Mouse (Mus musculus) C2C12 (cell line): Measurements from ENCODE around the gene Gm20532. TPM values are rescaled to one million over a fixed set of nuclear protein-coding genes. Genes with fewer than 3 reads are reported as not detected.

ENCODE experiments used
- H3K27me3 ChIP-seq: one replicate; pipeline ENCODE4 v1.6.1; 2011; ENCODE audit not compliant: control insufficient read depth, insufficient read depth, insufficient read length
- H3K36me3 ChIP-seq: one replicate; pipeline ENCODE4 v1.6.1; 2011; ENCODE audit not compliant: control insufficient read depth, insufficient read depth
- H3K4me3 ChIP-seq: one replicate; pipeline ENCODE4 v1.5.1; 2011; ENCODE audit warnings: mild to moderate bottlenecking, control low read depth; ENCODE audit not compliant: poor library complexity, insufficient read depth, severe bottlenecking
- H3K79me2 ChIP-seq: one replicate; pipeline ENCODE4 v1.6.1; 2011; ENCODE audit not compliant: control insufficient read depth, insufficient read depth
- H3K79me3 ChIP-seq: one replicate; pipeline ENCODE4 v1.6.1; 2011; ENCODE audit warnings: low read depth, control low read depth
- H3ac ChIP-seq: one replicate; pipeline ENCODE3; 2011; ENCODE audit warnings: low read depth; ENCODE audit not compliant: control insufficient read depth, insufficient read length
- CEBPB ChIP-seq: IDR thresholded peaks from one replicate; pipeline ENCODE4 v1.6.1; 2011; ENCODE audit warnings: low read depth, mild to moderate bottlenecking, control low read depth, moderate library complexity
- CTCF ChIP-seq: IDR thresholded peaks from one replicate; pipeline ENCODE4 v1.5.1; 2011; ENCODE audit not compliant: control insufficient read depth, insufficient read depth, insufficient read length
- FOSL1 ChIP-seq: IDR thresholded peaks from one replicate; pipeline ENCODE4 v1.8.0; 2011; ENCODE audit warnings: mild to moderate bottlenecking, low read length; ENCODE audit not compliant: poor library complexity, insufficient read depth, severe bottlenecking
- MAX ChIP-seq: IDR thresholded peaks from one replicate; pipeline ENCODE4 v1.6.1; 2011; ENCODE audit warnings: mild to moderate bottlenecking, control low read depth
- MYOD1 ChIP-seq: IDR thresholded peaks from one replicate; pipeline ENCODE4 v1.6.1; 2011; ENCODE audit warnings: low read depth; ENCODE audit not compliant: control insufficient read depth, insufficient read length
- MYOG ChIP-seq: IDR thresholded peaks from one replicate; pipeline ENCODE4 v1.6.1; 2011; ENCODE audit not compliant: control insufficient read depth, insufficient read length; ENCODE audit errors: extremely low read depth
- USF1 ChIP-seq: IDR thresholded peaks from one replicate; pipeline ENCODE4 v1.6.1; 2011; ENCODE audit warnings: low read depth, mild to moderate bottlenecking, control low read depth, moderate library complexity
- long read RNA-seq, 2 experiments: library from polyadenylated mRNA; unstranded; transcript quantifications; one replicate each; pipeline ENCODE4 v2.0.0; 2019 to 2020
- polyA plus RNA-seq: library from polyadenylated mRNA; unstranded; fragments of >200 nt; fragmentation: generic; extraction: Trizol; gene quantifications from one replicate; pipeline ENCODE4 v1.2.1, GENCODE M21; 2012; ENCODE audit warnings: missing spikeins

The Gm20532 gene
- not detected for polyA plus RNA-seq
- long read RNA-seq, experiment 1: 0 reads
- long read RNA-seq, experiment 2, partial matches to known transcripts: 0 of 1 reads
- long read RNA-seq, experiment 2, other reads (novel, unspliced or antisense): 1 of 1 reads

GRCm38 (mm10) chr2:26586294-26587043 lies at the start of gene Gm20532:
Gene Gm20532 (plus strand): TSS chr2:26586639.
- Histone ChIP-seq H3K27me3 (peaks cover 15% of the 10 kb centered on the region), H3ac (peak within 1 kb of the TSS; percentile 51), H3K79me2 (no peaks in the 10 kb centered on the region), H3K36me3 (no peaks in the 10 kb centered on the region), H3K4me3 (peak within 1 kb of the TSS; percentile 18), H3K79me3 (no peaks in the 10 kb centered on the region)
- no peak for TF ChIP-seq MYOD1
- no peak for TF ChIP-seq MYOG
- TF ChIP-seq CEBPB: no peak
- TF ChIP-seq USF1: peak; percentile 80
- peak; percentile 64 for TF ChIP-seq CTCF

- Histone ChIP-seq H3K27me3 (no peaks in the 10 kb centered on the region), H3K79me3 (no peaks in the 10 kb centered on the region), H3K36me3 (no peaks in the 10 kb centered on the region), H3K4me3 (no peak overlapping the region), H3K79me2 (no peaks in the 10 kb centered on the region), H3ac (no peak overlapping the region)
- no peak for TF ChIP-seq CEBPB
- TF ChIP-seq MYOD1: no peak
- no peak for TF ChIP-seq CTCF
- no peak for TF ChIP-seq MYOG
- TF ChIP-seq MAX: no peak
- TF ChIP-seq FOSL1: no peak
- no peak for TF ChIP-seq USF1
Observed at GRCm38 (mm10) chr2:26539516-26539915, 46.9 kb upstream of the Gm20532 start.

GRCm38 (mm10) chr2:26540721-26541120 lies 45.7 kb upstream of the Gm20532 start:
- Histone ChIP-seq H3K79me2 (no peaks in the 10 kb centered on the region), H3K27me3 (no peaks in the 10 kb centered on the region), H3K36me3 (no peaks in the 10 kb centered on the region), H3K4me3 (no peak overlapping the region), H3ac (no peak overlapping the region), H3K79me3 (no peaks in the 10 kb centered on the region)
- no peak for TF ChIP-seq MAX
- TF ChIP-seq MYOG: no peak
- no peak for TF ChIP-seq MYOD1
- no peak for TF ChIP-seq FOSL1
- TF ChIP-seq CEBPB: no peak
- TF ChIP-seq CTCF: no peak
- TF ChIP-seq USF1: no peak

- Histone ChIP-seq H3K36me3 (no peaks in the 10 kb centered on the region), H3K79me3 (no peaks in the 10 kb centered on the region), H3K27me3 (no peaks in the 10 kb centered on the region), H3ac (no peak overlapping the region), H3K79me2 (no peaks in the 10 kb centered on the region), H3K4me3 (no peak overlapping the region)
- TF ChIP-seq USF1 (no peak), FOSL1 (no peak), MYOD1 (no peak), MYOG (no peak)
Observed at GRCm38 (mm10) chr2:26541258-26541910, 45.1 kb upstream of the Gm20532 start.

- Histone ChIP-seq H3K79me2 (no peaks in the 10 kb centered on the region), H3K27me3 (no peaks in the 10 kb centered on the region), H3K36me3 (no peaks in the 10 kb centered on the region), H3K79me3 (no peaks in the 10 kb centered on the region), H3K4me3 (no peak overlapping the region), H3ac (no peak overlapping the region)
- TF ChIP-seq USF1 (no peak), MYOG (no peak), CTCF (no peak), CEBPB (no peak), MYOD1 (no peak)
Observed at GRCm38 (mm10) chr2:26543155-26543554, 43.3 kb upstream of the Gm20532 start.
